Mouse (Mus musculus) limb, embryonic 11.5 days (tissue): ENCODE measurements around the gene Prss30. TPM values are rescaled to one million over a fixed set of nuclear protein-coding genes. Genes with fewer than 3 reads are reported as not detected.

Source experiments
- ATAC-seq: fragments of 200-750 bp; cut with Nextera tagmentation; 2 replicates; pipeline ENCODE4 v1.8.0; 2017; ENCODE audit warnings: low read depth; ENCODE audit not compliant: insufficient number of reproducible peaks, low FRiP score, low TSS enrichment
- DNase-seq: peaks from one replicate; pipeline ENCODE4 v3.0.0-alpha.2; 2015; ENCODE audit warnings: low spot score
- H3K27ac ChIP-seq: fragments of 300-500 bp; sonication (generic); replicated peaks from 2 replicates; pipeline ENCODE4 v1.5.1; 2014; ENCODE audit warnings: low read depth, mild to moderate bottlenecking, low read length
- H3K27me3 ChIP-seq: fragments of 300-500 bp; sonication (generic); 2 replicates; pipeline ENCODE4 v1.6.1; 2014; ENCODE audit warnings: mild to moderate bottlenecking, low read length, mixed read lengths; ENCODE audit not compliant: control insufficient read depth, insufficient read depth
- H3K36me3 ChIP-seq: fragments of 300-500 bp; sonication (generic); 2 replicates; pipeline ENCODE4 v1.6.1; 2014; ENCODE audit warnings: mild to moderate bottlenecking, low read length, moderate library complexity, mixed read lengths; ENCODE audit not compliant: control insufficient read depth, insufficient read depth
- H3K4me1 ChIP-seq: fragments of 300-500 bp; sonication (generic); 2 replicates; pipeline ENCODE4 v1.6.1; 2014; ENCODE audit warnings: low read length, mixed read lengths; ENCODE audit not compliant: control insufficient read depth, insufficient read depth
- H3K4me2 ChIP-seq: fragments of 300-500 bp; sonication (generic); 2 replicates; pipeline ENCODE4 v1.6.1; 2014; ENCODE audit warnings: low read depth, mild to moderate bottlenecking, moderate library complexity; ENCODE audit not compliant: severe bottlenecking
- H3K4me3 ChIP-seq: fragments of 300-500 bp; sonication (generic); 2 replicates; pipeline ENCODE4 v1.5.1; 2014; ENCODE audit warnings: low read depth, low read length
- H3K9ac ChIP-seq: fragments of 300-500 bp; sonication (generic); 2 replicates; pipeline ENCODE4 v1.6.1; 2014; ENCODE audit warnings: mild to moderate bottlenecking, low read length
- H3K9me3 ChIP-seq: fragments of 300-500 bp; sonication (generic); 2 replicates; pipeline ENCODE4 v1.6.1; 2016; ENCODE audit warnings: low read length; ENCODE audit not compliant: control insufficient read depth
- WGBS: fragments of 180-500 bp; shearing (Covaris S2); extraction: QIAGEN DNeasy Blood & Tissue Kit; methylation state at CpG from one replicate; pipeline ENCODE4 v1.1.7; 2014; 5-methylcytosine and 5-hydroxymethylcytosine counted together
- polyA plus RNA-seq: library from polyadenylated mRNA; unstranded; fragments of >200 nt; fragmentation: Nextera tagmentation; extraction: Ambion mirVana; gene quantifications from 2 replicates; pipeline ENCODE4 v1.2.1, GENCODE M21; 2014

The Prss30 gene
- polyA plus RNA-seq, 1 experiment from 2014 or later, result not detected

GRCm38 (mm10) chr17:23976665-23977064, 3.7 kb downstream of the Prss30 start:
- no peaks in the 10 kb centered on the region for H3K36me3 ChIP-seq
- H3K9ac ChIP-seq, result no peak overlapping the region
- H3K4me3 ChIP-seq, result no peak overlapping the region
- no peak overlapping the region for H3K27ac ChIP-seq
- DNase-seq (no peak), ATAC-seq (no peak)
- H3K4me1 ChIP-seq, result no peaks in the 10 kb centered on the region
- H3K9me3 ChIP-seq, result no peaks in the 10 kb centered on the region
- no peaks in the 10 kb centered on the region for H3K27me3 ChIP-seq
- no peak overlapping the region for H3K4me2 ChIP-seq
- WGBS, result 85% methylated on average over 4 of the region's 4 CpGs

GRCm38 (mm10) chr17:23971315-23971714, 9.1 kb downstream of the Prss30 start:
- 85% methylated on average over 9 of the region's 9 CpGs for WGBS
- ATAC-seq (no peak), DNase-seq (no peak)

GRCm38 (mm10) chr17:23969231-23969630, 11.1 kb downstream of the Prss30 start:
- H3K27ac ChIP-seq, result no peak overlapping the region
- DNase-seq, result peak; percentile 84
- ATAC-seq, result no peak
- H3K9ac ChIP-seq, result no peak overlapping the region
- no peaks in the 10 kb centered on the region for H3K4me1 ChIP-seq
- no peaks in the 10 kb centered on the region for H3K36me3 ChIP-seq
- no peaks in the 10 kb centered on the region for H3K27me3 ChIP-seq
- no peak overlapping the region for H3K4me2 ChIP-seq
- H3K9me3 ChIP-seq, result no peaks in the 10 kb centered on the region
- 0% methylated on average over 1 of the region's 1 CpGs for WGBS
- H3K4me3 ChIP-seq, result no peak overlapping the region

More at GRCm38 (mm10) chr17:23971315-23971714, 9.1 kb downstream of the Prss30 start:
- H3K9ac ChIP-seq, result no peak overlapping the region
- H3K27ac ChIP-seq, result no peak overlapping the region
- no peaks in the 10 kb centered on the region for H3K27me3 ChIP-seq
- no peaks in the 10 kb centered on the region for H3K9me3 ChIP-seq
- H3K4me1 ChIP-seq, result no peaks in the 10 kb centered on the region
- H3K36me3 ChIP-seq, result no peaks in the 10 kb centered on the region
- H3K4me3 ChIP-seq, result no peak overlapping the region
- H3K4me2 ChIP-seq, result no peak overlapping the region

GRCm38 (mm10) chr17:23968780-23969179, 11.6 kb downstream of the Prss30 start:
- ATAC-seq, result no peak
- H3K9ac ChIP-seq, result no peak overlapping the region
- no peak overlapping the region for H3K4me3 ChIP-seq
- DNase-seq, result no peak
- 54% methylated on average over 2 of the region's 2 CpGs for WGBS
- H3K27ac ChIP-seq, result no peak overlapping the region
- no peak overlapping the region for H3K4me2 ChIP-seq
- no peaks in the 10 kb centered on the region for H3K36me3 ChIP-seq
- no peaks in the 10 kb centered on the region for H3K27me3 ChIP-seq
- no peaks in the 10 kb centered on the region for H3K4me1 ChIP-seq
- H3K9me3 ChIP-seq, result no peaks in the 10 kb centered on the region

- ATAC-seq (no peak), DNase-seq (no peak)
- no peaks in the 10 kb centered on the region for H3K9me3 ChIP-seq
- no peak overlapping the region for H3K4me2 ChIP-seq
- H3K4me3 ChIP-seq, result no peak overlapping the region
- no peaks in the 10 kb centered on the region for H3K27me3 ChIP-seq
- no peaks in the 10 kb centered on the region for H3K4me1 ChIP-seq
- H3K9ac ChIP-seq, result no peak overlapping the region
- WGBS, result 84% methylated on average over 10 of the region's 10 CpGs
- H3K27ac ChIP-seq, result no peak overlapping the region
- H3K36me3 ChIP-seq, result no peaks in the 10 kb centered on the region
These were observed 13.5 kb downstream of the Prss30 start for GRCm38 (mm10) chr17:23966658-23967401.

- no peaks in the 10 kb centered on the region for H3K9me3 ChIP-seq
- H3K4me1 ChIP-seq, result no peaks in the 10 kb centered on the region
- ATAC-seq (no peak), DNase-seq (no peak)
- no peak overlapping the region for H3K4me3 ChIP-seq
- 60% methylated on average over 6 of the region's 6 CpGs for WGBS
- H3K36me3 ChIP-seq, result no peaks in the 10 kb centered on the region
- H3K27ac ChIP-seq, result no peak overlapping the region
- no peak overlapping the region for H3K9ac ChIP-seq
- no peak overlapping the region for H3K4me2 ChIP-seq
- no peaks in the 10 kb centered on the region for H3K27me3 ChIP-seq
These were observed 14.5 kb downstream of the Prss30 start for GRCm38 (mm10) chr17:23965805-23966425.

GRCm38 (mm10) chr17:23961573-23962122, 18.7 kb downstream of the Prss30 start:
- no peak for ATAC-seq
- no peak overlapping the region for H3K4me3 ChIP-seq
- H3K27ac ChIP-seq, result no peak overlapping the region
- H3K4me1 ChIP-seq, result no peaks in the 10 kb centered on the region
- no peak for DNase-seq
- H3K4me2 ChIP-seq, result no peak overlapping the region
- no peak overlapping the region for H3K9ac ChIP-seq
- H3K27me3 ChIP-seq, result no peaks in the 10 kb centered on the region
- no peaks in the 10 kb centered on the region for H3K9me3 ChIP-seq
- WGBS, result 73% methylated on average over 4 of the region's 4 CpGs
- no peaks in the 10 kb centered on the region for H3K36me3 ChIP-seq

GRCm38 (mm10) chr17:23960084-23960738, 20.2 kb downstream of the Prss30 start:
- peak; percentile 92 for DNase-seq
- peak overlapping the region; percentile 8 for H3K9ac ChIP-seq
- H3K36me3 ChIP-seq, result no peaks in the 10 kb centered on the region
- H3K4me2 ChIP-seq, result no peak overlapping the region
- H3K9me3 ChIP-seq, result no peaks in the 10 kb centered on the region
- H3K4me3 ChIP-seq, result no peak overlapping the region
- no peaks in the 10 kb centered on the region for H3K27me3 ChIP-seq
- no peak overlapping the region for H3K27ac ChIP-seq
- H3K4me1 ChIP-seq, result no peaks in the 10 kb centered on the region
- 41% methylated on average over 3 of the region's 3 CpGs for WGBS
- ATAC-seq, result peak; percentile 90
